Mouse (Mus musculus) forebrain, embryonic 15.5 days (tissue): Measurements from ENCODE around the gene Rrp15. TPM values are rescaled to one million over a fixed set of nuclear protein-coding genes. Genes with fewer than 3 reads are reported as not detected.
A peak's percentile ranks its signal among the peaks of the same experiment; 100 is the strongest.

ENCODE experiments used
- ATAC-seq: fragments of 200-750 bp; cut with Nextera tagmentation; replicated peaks from 2 replicates; pipeline ENCODE4 v1.8.0; 2017; ENCODE audit warnings: mild to moderate bottlenecking, moderate TSS enrichment, moderate library complexity
- H3K27ac ChIP-seq: fragments of 300-500 bp; sonication (generic); replicated peaks from 2 replicates; pipeline ENCODE4 v1.5.1; 2015; ENCODE audit warnings: mild to moderate bottlenecking, inconsistent platforms
- H3K27me3 ChIP-seq: fragments of 300-500 bp; sonication (generic); 2 replicates; pipeline ENCODE4 v1.6.1; 2015; ENCODE audit warnings: inconsistent platforms
- H3K36me3 ChIP-seq: fragments of 300-500 bp; sonication (generic); 2 replicates; pipeline ENCODE4 v1.6.1; 2015; ENCODE audit warnings: mild to moderate bottlenecking, inconsistent platforms
- H3K4me1 ChIP-seq: fragments of 300-500 bp; sonication (generic); 2 replicates; pipeline ENCODE4 v1.6.1; 2015; ENCODE audit warnings: inconsistent platforms
- H3K4me2 ChIP-seq: fragments of 300-500 bp; sonication (generic); replicated peaks from 2 replicates; pipeline ENCODE4 v1.6.1; 2015; ENCODE audit warnings: mild to moderate bottlenecking, inconsistent platforms
- H3K4me3 ChIP-seq: fragments of 300-500 bp; sonication (generic); 2 replicates; pipeline ENCODE4 v1.5.1; 2015; ENCODE audit warnings: mild to moderate bottlenecking, inconsistent platforms
- H3K9ac ChIP-seq: fragments of 300-500 bp; sonication (generic); replicated peaks from 2 replicates; pipeline ENCODE4 v1.6.1; 2015; ENCODE audit warnings: mild to moderate bottlenecking, inconsistent platforms
- H3K9me3 ChIP-seq: fragments of 300-500 bp; sonication (generic); 2 replicates; pipeline ENCODE4 v1.6.1; 2016; ENCODE audit warnings: inconsistent platforms
- WGBS: fragments of 180-500 bp; shearing (Covaris S2); methylation state at CpG from one replicate; pipeline ENCODE4 v1.1.7; 2015; ENCODE audit warnings: mixed read lengths; 5-methylcytosine and 5-hydroxymethylcytosine counted together
- polyA plus RNA-seq: library from polyadenylated mRNA; unstranded; fragments of >200 nt; fragmentation: Nextera tagmentation; extraction: Ambion mirVana; gene quantifications from 2 replicates; pipeline ENCODE4 v1.2.1, GENCODE M21; 2015

Rrp15 gene
- polyA plus RNA-seq, 1 experiment from 2014 or later = 36.1 TPM

DNA sequence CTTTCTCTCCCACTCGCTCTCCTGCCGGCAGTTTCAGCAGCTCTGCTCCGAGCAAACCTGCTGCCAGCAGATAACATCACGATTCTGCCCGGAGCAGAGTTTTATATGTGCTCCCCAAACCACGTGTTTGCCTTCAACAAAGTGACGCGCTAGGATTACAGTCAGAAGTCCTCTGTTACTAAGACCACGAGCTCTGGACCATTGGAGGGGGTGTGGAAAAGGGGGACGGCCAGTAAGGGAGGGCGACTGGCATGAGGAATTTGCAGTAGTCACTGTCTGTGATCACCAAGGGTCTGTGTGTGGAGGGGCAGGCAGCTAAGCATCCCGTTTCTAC is 43.3 kb downstream of the Rrp15 start, which contains the start of gene Tgfb2:
Tgfb2 (minus strand) TSS at position 75 of the 334 bp plus-strand sequence.
- peaks cover 4% of the 10 kb centered on the region; the same call in 1 of the 2 replicates for H3K27me3 ChIP-seq
- H3K27ac ChIP-seq = peak within 1 kb of the TSS; percentile 39
- peak within 1 kb of the TSS; percentile 94 for H3K4me2 ChIP-seq
- WGBS = 2% methylated on average over 12 of the region's 12 CpGs
- no peaks in the 10 kb centered on the region for H3K36me3 ChIP-seq
- H3K9ac ChIP-seq = peak within 1 kb of the TSS; percentile 63
- no peaks in the 10 kb centered on the region for H3K9me3 ChIP-seq
- ATAC-seq = peak; percentile 44
- H3K4me1 ChIP-seq = peaks cover 30% of the 10 kb centered on the region
- peak within 1 kb of the TSS; percentile 60 for H3K4me3 ChIP-seq

DNA sequence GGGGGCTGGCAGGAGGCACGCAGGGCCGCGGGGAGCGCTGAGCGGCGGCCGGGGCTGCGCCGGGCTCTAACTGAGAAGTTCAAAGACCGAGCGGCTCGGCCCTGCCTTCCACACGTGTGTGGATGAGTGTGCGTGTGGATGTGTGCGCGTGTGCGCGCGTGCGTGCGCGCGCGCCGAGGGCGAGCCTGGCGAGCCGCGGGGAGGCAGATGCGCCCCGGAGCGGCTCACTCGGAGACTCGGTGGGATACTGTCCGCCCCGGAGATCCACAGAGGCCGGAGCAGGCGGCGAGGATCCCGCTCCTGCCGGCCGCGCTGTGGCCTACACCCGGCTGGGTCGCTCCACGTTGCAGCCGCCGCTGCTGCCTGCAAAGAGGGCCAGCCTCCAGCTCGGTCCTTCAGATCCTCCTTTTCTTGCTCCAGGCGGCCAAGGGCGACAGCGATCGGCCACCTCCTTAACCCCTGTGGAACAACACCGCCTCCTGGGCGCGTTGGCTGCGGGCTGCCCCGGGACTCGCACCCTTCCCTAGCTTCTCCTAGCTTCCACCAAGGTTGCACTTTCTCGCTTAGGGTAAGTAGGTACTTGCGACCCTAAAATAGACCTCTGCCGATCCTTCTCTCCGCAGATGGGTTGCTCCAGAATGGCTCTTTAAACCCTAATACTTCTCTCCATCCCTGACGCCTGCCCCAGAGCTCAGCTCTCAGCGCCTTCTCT is 43.8 kb downstream of the Rrp15 start:
- Histone ChIP-seq H3K4me3 (peak overlapping the region; percentile 60), H3K4me2 (peak overlapping the region; percentile 94), H3K36me3 (no peaks in the 10 kb centered on the region), H3K9ac (peak overlapping the region; percentile 63), H3K27me3 (peaks cover 4% of the 10 kb centered on the region; the same call in 1 of the 2 replicates), H3K4me1 (peaks cover 34% of the 10 kb centered on the region), H3K9me3 (no peaks in the 10 kb centered on the region), H3K27ac (peak overlapping the region; percentile 39)
- under 1% methylated on average over 57 of the region's 65 CpGs for WGBS
- ATAC-seq = peak; percentile 80

DNA sequence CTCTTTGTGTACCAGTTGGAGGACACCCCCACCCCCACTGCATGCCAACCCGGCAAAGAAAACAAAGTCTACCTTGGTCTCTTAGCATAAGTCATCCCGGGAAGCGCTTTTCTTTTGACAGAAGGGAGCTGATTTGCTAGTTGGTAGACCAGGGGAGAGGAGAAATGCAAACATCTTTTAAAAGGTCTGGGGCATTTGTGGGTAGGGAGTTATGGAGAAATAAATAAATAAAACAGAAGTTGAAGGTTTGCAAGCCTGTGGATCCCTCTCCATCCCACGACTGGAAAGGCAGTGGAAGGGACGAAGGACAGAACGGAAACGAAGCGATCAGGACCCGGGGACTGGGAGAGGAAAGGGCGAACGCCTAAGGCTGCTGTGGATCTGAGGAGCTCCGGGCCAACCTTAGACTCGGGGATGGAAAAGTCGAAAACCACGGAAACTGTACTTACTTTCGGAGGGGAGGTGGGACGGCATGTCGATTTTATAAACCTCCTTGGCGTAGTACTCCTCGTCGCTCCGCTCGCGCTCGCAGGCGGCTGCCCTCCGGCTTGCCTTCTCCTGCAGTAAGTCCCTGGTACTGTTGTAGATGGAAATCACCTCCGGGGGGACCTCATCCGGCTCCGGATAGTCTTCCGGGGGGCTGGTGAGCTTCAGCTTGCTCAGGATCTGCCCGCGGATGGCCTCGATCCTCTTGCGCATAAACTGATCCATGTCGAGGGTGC is 45.0 kb downstream of the Rrp15 start:
- Histone ChIP-seq H3K9ac (peak overlapping the region; percentile 56), H3K4me2 (peak overlapping the region; percentile 94), H3K9me3 (no peaks in the 10 kb centered on the region), H3K27me3 (peaks cover 4% of the 10 kb centered on the region; the same call in 1 of the 2 replicates), H3K4me1 (peaks cover 34% of the 10 kb centered on the region), H3K36me3 (no peaks in the 10 kb centered on the region), H3K4me3 (peak overlapping the region; percentile 60), H3K27ac (no peak overlapping the region; the same call in 1 of the 2 replicates)
- ATAC-seq = no peak
- under 1% methylated on average over 36 of the region's 36 CpGs for WGBS

DNA sequence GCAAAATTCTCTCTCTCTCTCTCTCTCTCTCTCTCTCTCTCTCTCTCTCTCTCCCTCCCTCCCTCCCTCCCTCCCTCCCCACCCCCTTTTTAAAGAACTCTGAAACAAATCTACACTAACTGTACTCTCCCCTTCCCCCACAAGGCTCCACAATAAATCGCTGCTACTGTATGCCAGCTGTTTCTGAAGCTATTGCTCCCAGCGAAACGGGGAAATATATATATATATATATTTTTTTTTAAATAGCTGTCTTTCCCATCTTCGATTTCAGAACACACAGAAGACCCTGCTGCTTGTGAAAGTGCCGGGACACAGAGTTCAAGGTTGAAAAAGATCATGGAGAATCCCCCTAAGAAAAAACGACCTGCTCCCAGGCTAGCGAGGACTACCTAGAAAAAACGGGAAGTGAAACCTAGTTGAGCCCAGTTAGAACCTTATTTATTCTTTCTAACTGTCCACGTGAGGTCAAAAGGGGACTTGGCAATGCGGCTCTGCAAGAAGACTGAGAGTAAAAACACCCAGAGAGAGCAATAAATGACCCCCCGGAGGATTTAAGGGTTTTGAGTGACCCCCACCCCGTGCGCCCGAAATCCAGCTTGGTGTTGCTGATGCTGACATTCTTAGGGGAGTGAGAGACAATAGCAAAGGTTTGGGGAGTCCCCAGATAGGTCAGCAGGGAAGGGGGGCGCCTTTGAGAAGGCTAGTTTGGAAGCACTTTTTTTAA is 45.7 kb downstream of the Rrp15 start:
- under 1% methylated on average over 15 of the region's 15 CpGs for WGBS
- H3K9me3 ChIP-seq = no peaks in the 10 kb centered on the region
- H3K4me3 ChIP-seq = peak overlapping the region; percentile 60
- no peaks in the 10 kb centered on the region for H3K36me3 ChIP-seq
- no peak for ATAC-seq
- H3K4me2 ChIP-seq = peak overlapping the region; percentile 94
- peaks cover 34% of the 10 kb centered on the region for H3K4me1 ChIP-seq
- H3K27ac ChIP-seq = no peak overlapping the region
- H3K27me3 ChIP-seq = peaks cover 4% of the 10 kb centered on the region; the same call in 1 of the 2 replicates
- peak overlapping the region; percentile 56 for H3K9ac ChIP-seq

DNA sequence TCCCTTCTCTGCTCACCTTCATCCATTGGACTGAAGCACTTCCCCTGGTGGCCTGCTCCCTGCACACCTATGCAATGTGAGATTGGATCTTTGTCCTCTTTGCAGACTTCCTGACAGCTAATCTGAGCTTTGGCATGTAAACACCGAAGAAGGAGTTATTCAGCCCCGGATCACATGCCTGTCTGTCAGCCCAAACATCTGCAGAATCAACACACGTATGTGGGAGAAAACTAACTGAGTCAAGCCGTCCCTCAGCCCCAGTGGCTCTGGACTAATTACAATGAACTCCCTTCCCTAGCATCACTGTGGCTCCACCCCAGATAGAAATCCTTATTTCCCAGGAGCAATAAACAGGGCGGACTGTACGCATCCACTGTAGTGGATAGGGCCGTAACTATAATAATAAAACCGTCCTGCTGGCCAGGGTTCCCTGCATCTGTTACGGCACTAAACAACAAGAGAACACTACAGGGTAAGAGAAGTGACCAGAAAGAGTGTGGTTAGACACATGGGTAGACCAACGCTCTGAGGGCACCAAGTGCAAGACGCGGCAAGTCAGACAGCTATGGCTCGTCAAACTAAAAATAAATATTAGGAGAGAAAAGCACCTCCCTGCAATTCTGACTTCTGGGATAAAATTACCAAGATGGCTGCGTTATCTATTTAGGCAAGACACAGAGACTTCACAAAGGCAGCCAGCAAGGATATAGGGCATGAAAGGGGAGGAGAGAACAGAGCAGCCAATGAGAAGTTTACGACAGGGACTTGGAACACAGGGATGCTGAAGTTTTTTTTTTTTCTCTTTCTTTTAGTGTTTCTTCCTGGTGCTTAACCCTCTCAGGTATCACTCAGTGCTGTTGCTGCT is 46.5 kb downstream of the Rrp15 start:
- WGBS = 15% methylated on average over 15 of the region's 15 CpGs
- peak overlapping the region; percentile 94 for H3K4me2 ChIP-seq
- no peaks in the 10 kb centered on the region for H3K36me3 ChIP-seq
- peaks cover 4% of the 10 kb centered on the region; the same call in 1 of the 2 replicates for H3K27me3 ChIP-seq
- H3K4me3 ChIP-seq = peak overlapping the region; percentile 60
- H3K4me1 ChIP-seq = peaks cover 34% of the 10 kb centered on the region
- 0 out of 2 replicates have a peak overlapping the region, but pooled peaks have one; percentile 25 for H3K9ac ChIP-seq
- ATAC-seq = no peak
- no peaks in the 10 kb centered on the region for H3K9me3 ChIP-seq
- no peak overlapping the region for H3K27ac ChIP-seq

DNA sequence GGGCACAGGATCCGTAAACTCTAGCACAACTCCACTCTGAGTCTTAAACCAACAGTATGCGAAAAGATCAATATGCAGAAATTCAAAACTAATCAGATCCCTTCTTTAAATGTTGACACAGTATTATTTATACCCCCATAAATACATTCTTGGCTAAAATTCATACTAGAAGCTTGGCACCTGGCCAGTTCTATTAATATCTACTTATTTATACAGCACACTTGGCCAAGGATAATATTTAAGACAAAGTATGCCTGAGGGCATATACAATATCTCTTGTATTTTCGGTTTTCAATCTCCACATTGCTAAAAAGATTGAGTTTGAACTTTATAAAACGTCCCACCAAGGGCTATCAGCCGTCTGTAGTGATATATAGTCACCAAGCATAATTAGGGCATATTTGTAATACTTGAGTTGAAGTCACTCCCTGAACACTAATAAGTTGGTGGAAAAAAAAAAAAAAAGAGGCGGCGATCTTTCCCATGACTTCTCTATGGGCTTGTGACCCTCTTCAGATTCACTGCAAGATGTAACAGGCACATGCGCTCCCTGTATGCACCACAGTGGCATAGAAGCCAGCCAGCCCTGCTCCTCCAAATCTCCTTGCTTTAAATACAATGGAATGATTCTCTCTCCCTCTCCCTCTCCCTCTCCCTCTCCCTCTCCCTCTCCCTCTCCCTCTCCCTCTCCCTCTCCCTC is 47.8 kb downstream of the Rrp15 start:
- no peak overlapping the region for H3K27ac ChIP-seq
- no peaks in the 10 kb centered on the region for H3K36me3 ChIP-seq
- H3K27me3 ChIP-seq = peaks cover 2% of the 10 kb centered on the region; the same call in 1 of the 2 replicates
- no peak overlapping the region for H3K4me2 ChIP-seq
- WGBS = 64% methylated on average over 8 of the region's 8 CpGs
- no peaks in the 10 kb centered on the region for H3K9me3 ChIP-seq
- peaks cover 34% of the 10 kb centered on the region for H3K4me1 ChIP-seq
- ATAC-seq = no peak
- no peak overlapping the region for H3K9ac ChIP-seq
- no peak overlapping the region for H3K4me3 ChIP-seq

DNA sequence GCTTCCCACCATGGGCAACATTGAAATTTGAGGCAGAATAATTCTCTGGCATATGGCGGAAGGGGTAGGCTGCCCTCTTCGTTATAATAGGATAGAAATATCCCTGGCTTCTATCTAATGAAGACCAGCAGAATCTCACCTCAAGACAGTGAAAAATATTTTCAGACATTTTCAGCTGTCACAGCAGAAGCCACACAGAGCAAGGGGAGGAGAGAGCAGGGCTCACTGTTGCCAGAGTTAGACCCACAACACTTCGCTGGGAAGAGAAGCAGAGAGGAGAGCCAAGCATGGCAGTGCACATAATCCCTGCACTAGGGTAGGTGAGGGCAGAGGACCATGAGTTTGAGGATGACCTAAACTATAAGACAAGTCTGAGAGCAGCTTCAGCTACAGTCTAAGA is 48.7 kb downstream of the Rrp15 start:
- ATAC-seq = no peak
- H3K9me3 ChIP-seq = no peaks in the 10 kb centered on the region
- no peak overlapping the region for H3K4me3 ChIP-seq
- H3K4me2 ChIP-seq = no peak overlapping the region
- H3K4me1 ChIP-seq = peaks cover 26% of the 10 kb centered on the region
- no peak overlapping the region for H3K27ac ChIP-seq
- H3K9ac ChIP-seq = no peak overlapping the region
- H3K27me3 ChIP-seq = no peaks in the 10 kb centered on the region
- 76% methylated on average over 3 of the region's 3 CpGs for WGBS
- H3K36me3 ChIP-seq = no peaks in the 10 kb centered on the region

DNA sequence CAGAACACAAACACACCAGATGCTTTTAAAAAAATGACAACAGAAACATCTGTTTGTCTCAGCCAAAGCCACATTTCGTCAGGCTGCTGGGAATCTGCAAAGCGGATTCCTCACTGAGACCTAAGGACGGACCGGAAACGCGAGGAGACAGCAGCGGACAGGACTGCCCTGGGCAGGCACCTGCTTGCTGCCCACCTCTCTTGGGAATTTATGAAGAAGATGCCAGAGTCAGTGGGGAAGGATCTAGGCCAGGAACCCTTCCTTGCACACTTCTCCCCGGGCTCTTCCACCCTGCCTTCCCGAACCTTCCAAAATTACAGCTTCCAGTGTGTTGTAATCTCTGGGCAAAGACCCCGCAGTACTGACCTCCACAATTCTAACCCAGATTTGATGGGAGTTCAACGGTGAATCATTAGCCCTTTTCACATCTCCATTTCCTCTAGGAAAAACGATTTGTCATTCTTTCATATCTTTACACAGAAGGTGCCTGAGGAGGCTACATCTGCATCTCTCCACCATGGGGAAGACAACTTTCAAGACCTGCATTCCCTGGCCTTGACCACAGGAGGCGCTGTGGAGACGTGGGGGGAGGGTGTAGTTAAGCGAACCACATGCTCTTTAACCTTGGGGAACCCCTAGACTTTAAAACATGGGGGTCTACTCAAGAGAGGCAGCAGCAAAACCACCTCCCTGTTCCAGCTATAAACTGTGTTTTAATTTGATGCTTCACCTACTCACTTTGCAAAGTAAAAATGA is 50.4 kb downstream of the Rrp15 start:
- Histone ChIP-seq H3K36me3 (no peaks in the 10 kb centered on the region), H3K27me3 (no peaks in the 10 kb centered on the region), H3K9me3 (no peaks in the 10 kb centered on the region), H3K4me2 (no peak overlapping the region), H3K9ac (no peak overlapping the region), H3K4me1 (peaks cover 14% of the 10 kb centered on the region), H3K4me3 (no peak overlapping the region), H3K27ac (no peak overlapping the region)
- WGBS = 79% methylated on average over 15 of the region's 15 CpGs
- no peak for ATAC-seq

DNA sequence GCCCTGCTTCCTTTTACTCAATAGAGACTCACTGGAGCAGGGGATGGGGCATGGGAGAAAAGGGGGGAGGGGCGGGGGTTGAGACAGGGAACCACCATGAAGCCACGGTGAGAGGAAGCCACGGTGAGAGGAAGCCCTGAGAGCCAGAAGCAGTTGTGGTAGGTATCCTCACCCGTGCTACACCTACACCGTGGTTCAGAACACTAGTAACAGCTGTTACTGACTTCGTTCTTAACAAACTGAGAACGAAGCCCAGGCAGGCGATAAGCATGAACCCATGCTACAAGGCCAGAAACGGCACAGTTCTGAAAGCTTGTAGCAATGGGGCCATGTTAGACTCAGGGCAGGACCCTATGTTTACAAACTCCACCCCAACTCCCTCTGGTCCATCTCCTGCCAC is 52.9 kb downstream of the Rrp15 start:
- peaks cover 4% of the 10 kb centered on the region; the same call in 1 of the 2 replicates for H3K4me1 ChIP-seq
- H3K27ac ChIP-seq = no peak overlapping the region
- H3K9ac ChIP-seq = no peak overlapping the region
- WGBS = 88% methylated on average over 9 of the region's 9 CpGs
- H3K4me3 ChIP-seq = no peak overlapping the region
- H3K9me3 ChIP-seq = no peaks in the 10 kb centered on the region
- no peaks in the 10 kb centered on the region for H3K36me3 ChIP-seq
- H3K27me3 ChIP-seq = no peaks in the 10 kb centered on the region
- no peak overlapping the region for H3K4me2 ChIP-seq
- no peak for ATAC-seq

DNA sequence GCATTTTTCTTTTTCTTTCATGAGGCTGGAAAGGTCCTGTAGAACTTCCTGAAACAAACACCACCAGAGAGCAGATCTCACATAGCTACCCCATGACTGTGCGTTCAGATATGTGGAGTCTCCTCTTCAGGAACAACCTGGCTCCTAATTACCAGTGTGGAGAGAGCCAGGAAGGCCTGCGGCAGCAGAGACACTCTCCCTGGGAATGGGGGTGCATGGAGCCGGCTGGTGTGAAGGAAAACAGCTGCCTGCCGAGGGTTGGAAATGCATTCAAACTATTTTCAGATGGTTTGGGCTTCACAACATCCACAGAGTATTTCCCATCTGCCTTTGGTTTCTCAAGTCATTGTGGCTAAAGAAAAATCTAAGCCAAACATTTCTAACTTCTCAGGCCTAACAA is 53.8 kb downstream of the Rrp15 start:
- H3K9me3 ChIP-seq = no peaks in the 10 kb centered on the region

More for the DNA sequence above, 53.8 kb downstream of the Rrp15 start:
- Histone ChIP-seq H3K4me2 (no peak overlapping the region), H3K4me3 (no peak overlapping the region), H3K27ac (no peak overlapping the region), H3K27me3 (no peaks in the 10 kb centered on the region), H3K9ac (no peak overlapping the region), H3K36me3 (no peaks in the 10 kb centered on the region), H3K4me1 (0 out of 2 replicates have a peak, but pooled peaks cover under 1% of the 10 kb centered on the region)
- 85% methylated on average over 4 of the region's 4 CpGs for WGBS
- no peak for ATAC-seq
